Mouse (Mus musculus) forebrain, embryonic 14.5 days (tissue): ENCODE results near the gene Epha4. TPM values are rescaled to one million over a fixed set of nuclear protein-coding genes. Genes with fewer than 3 reads are reported as not detected.

ENCODE experiments used
- ATAC-seq: fragments of 200-750 bp; cut with Nextera tagmentation; 2 replicates; pipeline ENCODE4 v1.8.0; 2017; ENCODE audit warnings: mild to moderate bottlenecking, moderate library complexity
- DNase-seq: peaks from one replicate; pipeline ENCODE4 v3.0.0-alpha.2; 2015; ENCODE audit warnings: low spot score
- H3K27ac ChIP-seq: fragments of 300-500 bp; sonication (generic); 2 replicates; pipeline ENCODE4 v1.5.1; 2014; ENCODE audit warnings: low read depth, mild to moderate bottlenecking, control low read depth, low read length, moderate library complexity
- H3K27me3 ChIP-seq: fragments of 300-500 bp; sonication (generic); replicated peaks from 2 replicates; pipeline ENCODE4 v1.6.1; 2014; ENCODE audit warnings: low read length, control low read depth, mixed read lengths; ENCODE audit not compliant: control insufficient read depth, insufficient read depth
- H3K36me3 ChIP-seq: fragments of 300-500 bp; sonication (generic); 2 replicates; pipeline ENCODE4 v1.6.1; 2014; ENCODE audit warnings: low read length, control low read depth; ENCODE audit not compliant: control insufficient read depth, insufficient read depth
- H3K4me1 ChIP-seq: fragments of 300-500 bp; sonication (generic); 2 replicates; pipeline ENCODE4 v1.6.1; 2014; ENCODE audit warnings: antibody characterized with exemption, low read length, control low read depth; ENCODE audit not compliant: control insufficient read depth, insufficient read depth
- H3K4me2 ChIP-seq: fragments of 300-500 bp; sonication (generic); 2 replicates; pipeline ENCODE4 v1.6.1; 2014; ENCODE audit warnings: mild to moderate bottlenecking, control low read depth, low read length
- H3K4me3 ChIP-seq: fragments of 300-500 bp; sonication (generic); 2 replicates; pipeline ENCODE4 v1.5.1; 2014; ENCODE audit warnings: low read depth, low read length, control low read depth
- H3K9ac ChIP-seq: fragments of 300-500 bp; sonication (generic); 2 replicates; pipeline ENCODE4 v1.6.1; 2014; ENCODE audit warnings: mild to moderate bottlenecking, low read length, control low read depth, moderate library complexity
- H3K9me3 ChIP-seq: fragments of 300-500 bp; sonication (generic); replicated peaks from 2 replicates; pipeline ENCODE4 v1.6.1; 2016; ENCODE audit warnings: low read length, control low read depth, mixed read lengths; ENCODE audit not compliant: control insufficient read depth
- WGBS: fragments of 180-500 bp; shearing (Covaris S2); extraction: QIAGEN DNeasy Blood & Tissue Kit; methylation state at CpG from one replicate; pipeline ENCODE4 v1.1.7; 2014; 5-methylcytosine and 5-hydroxymethylcytosine counted together
- polyA plus RNA-seq: library from polyadenylated mRNA; unstranded; fragments of >200 nt; fragmentation: Nextera tagmentation; extraction: Ambion mirVana; gene quantifications from 2 replicates; pipeline ENCODE4 v1.2.1, GENCODE M21; 2014

Gene Epha4
- polyA plus RNA-seq, 1 experiment from 2014 or later = 85.7 TPM

GRCm38 (mm10) chr1:77495790-77496158 lies 19.1 kb downstream of the Epha4 start:
- Histone ChIP-seq H3K36me3 (0 out of 2 replicates have a peak, but pooled peaks cover 4% of the 10 kb centered on the region), H3K4me1 (peaks cover 70% of the 10 kb centered on the region), H3K9me3 (no peaks in the 10 kb centered on the region), H3K9ac (no peak overlapping the region; the same call in 1 of the 2 replicates), H3K27ac (peak overlapping the region; percentile 71; the same call in 1 of the 2 replicates), H3K4me3 (no peak overlapping the region), H3K27me3 (no peaks in the 10 kb centered on the region), H3K4me2 (peak overlapping the region; percentile 35)
- WGBS = 5% methylated on average over 7 of the region's 7 CpGs
- ATAC-seq (no peak), DNase-seq (no peak)

- Histone ChIP-seq H3K27me3 (no peaks in the 10 kb centered on the region), H3K36me3 (0 out of 2 replicates have a peak, but pooled peaks cover 4% of the 10 kb centered on the region), H3K27ac (peak overlapping the region; percentile 52; the same call in 1 of the 2 replicates), H3K4me2 (peak overlapping the region; percentile 35), H3K4me3 (no peak overlapping the region; the same call in 1 of the 2 replicates), H3K9me3 (no peaks in the 10 kb centered on the region), H3K4me1 (peaks cover 64% of the 10 kb centered on the region), H3K9ac (no peak overlapping the region; the same call in 1 of the 2 replicates)
- DNase-seq (no peak), ATAC-seq (no peak)
- WGBS = 5% methylated on average over 10 of the region's 10 CpGs
Measured at GRCm38 (mm10) chr1:77495030-77495789, 19.7 kb downstream of the Epha4 start.

GRCm38 (mm10) chr1:77493841-77494635 lies 20.9 kb downstream of the Epha4 start:
- ATAC-seq (no peak), DNase-seq (no peak)
- 16% methylated on average over 10 of the region's 10 CpGs for WGBS
- Histone ChIP-seq H3K27me3 (no peaks in the 10 kb centered on the region), H3K4me1 (peaks cover 59% of the 10 kb centered on the region), H3K36me3 (0 out of 2 replicates have a peak, but pooled peaks cover 4% of the 10 kb centered on the region), H3K4me3 (no peak overlapping the region), H3K4me2 (peak overlapping the region; percentile 12), H3K9me3 (no peaks in the 10 kb centered on the region), H3K27ac (no peak overlapping the region), H3K9ac (no peak overlapping the region)

GRCm38 (mm10) chr1:77490166-77490565 lies 24.7 kb downstream of the Epha4 start:
- H3K4me2 ChIP-seq = no peak overlapping the region
- no peaks in the 10 kb centered on the region for H3K27me3 ChIP-seq
- no peaks in the 10 kb centered on the region for H3K9me3 ChIP-seq
- DNase-seq (no peak), ATAC-seq (no peak)
- no peak overlapping the region for H3K4me3 ChIP-seq
- peaks cover 29% of the 10 kb centered on the region for H3K4me1 ChIP-seq
- H3K9ac ChIP-seq = no peak overlapping the region
- WGBS = 89% methylated on average over 6 of the region's 6 CpGs
- H3K36me3 ChIP-seq = peaks cover 10% of the 10 kb centered on the region; the same call in 1 of the 2 replicates
- no peak overlapping the region for H3K27ac ChIP-seq

GRCm38 (mm10) chr1:77489387-77489786 lies 25.5 kb downstream of the Epha4 start:
- H3K36me3 ChIP-seq = peaks cover 10% of the 10 kb centered on the region; the same call in 1 of the 2 replicates
- H3K9ac ChIP-seq = no peak overlapping the region
- peaks cover 24% of the 10 kb centered on the region for H3K4me1 ChIP-seq
- DNase-seq (no peak), ATAC-seq (no peak)
- WGBS = 87% methylated on average over 7 of the region's 7 CpGs
- no peak overlapping the region for H3K4me3 ChIP-seq
- no peak overlapping the region for H3K27ac ChIP-seq
- no peaks in the 10 kb centered on the region for H3K27me3 ChIP-seq
- no peak overlapping the region for H3K4me2 ChIP-seq
- no peaks in the 10 kb centered on the region for H3K9me3 ChIP-seq

- no peak for DNase-seq
- Histone ChIP-seq H3K27me3 (no peaks in the 10 kb centered on the region), H3K27ac (no peak overlapping the region), H3K36me3 (peaks cover 10% of the 10 kb centered on the region; the same call in 1 of the 2 replicates), H3K4me3 (no peak overlapping the region), H3K9me3 (no peaks in the 10 kb centered on the region), H3K4me2 (no peak overlapping the region), H3K4me1 (peaks cover 10% of the 10 kb centered on the region), H3K9ac (no peak overlapping the region)
- WGBS = 58% methylated on average over 13 of the region's 13 CpGs
- ATAC-seq = no peak
Measured at GRCm38 (mm10) chr1:77487856-77488462, 26.9 kb downstream of the Epha4 start.

- ATAC-seq (0 out of 2 replicates have a peak, but pooled peaks have one; percentile 15), DNase-seq (peak; percentile 43)
- Histone ChIP-seq H3K4me1 (peaks cover 3% of the 10 kb centered on the region; the same call in 1 of the 2 replicates), H3K4me3 (no peak overlapping the region), H3K9ac (no peak overlapping the region), H3K9me3 (no peaks in the 10 kb centered on the region), H3K4me2 (no peak overlapping the region), H3K27ac (no peak overlapping the region), H3K27me3 (no peaks in the 10 kb centered on the region), H3K36me3 (peaks cover 6% of the 10 kb centered on the region; the same call in 1 of the 2 replicates)
- 76% methylated on average over 6 of the region's 6 CpGs for WGBS
Measured at GRCm38 (mm10) chr1:77484766-77485596, 29.9 kb downstream of the Epha4 start.

GRCm38 (mm10) chr1:77475808-77476413 lies 39.0 kb downstream of the Epha4 start:
- Histone ChIP-seq H3K4me2 (no peak overlapping the region), H3K4me3 (no peak overlapping the region), H3K27me3 (no peaks in the 10 kb centered on the region), H3K9ac (no peak overlapping the region), H3K36me3 (0 out of 2 replicates have a peak, but pooled peaks cover 4% of the 10 kb centered on the region), H3K4me1 (peaks cover 15% of the 10 kb centered on the region), H3K27ac (no peak overlapping the region), H3K9me3 (no peaks in the 10 kb centered on the region)
- no peak for DNase-seq
- 88% methylated on average over 3 of the region's 3 CpGs for whole genome bisulfite sequencing
- ATAC-seq = no peak
